Mouse (Mus musculus) lung, embryonic 16.5 days (tissue): ENCODE data around the gene Rnf11. TPM values are rescaled to one million over a fixed set of nuclear protein-coding genes. Genes with fewer than 3 reads are reported as not detected.

Experiments
- ATAC-seq: fragments of 200-750 bp; cut with Nextera tagmentation; 2 replicates; pipeline ENCODE4 v1.8.0; 2017; ENCODE audit warnings: low read depth, mild to moderate bottlenecking, moderate library complexity
- H3K27ac ChIP-seq: fragments of 300-500 bp; sonication (generic); 2 replicates; pipeline ENCODE4 v1.5.1; 2014; ENCODE audit warnings: mild to moderate bottlenecking, control low read depth, low read length
- H3K27me3 ChIP-seq: fragments of 300-500 bp; sonication (generic); 2 replicates; pipeline ENCODE4 v1.6.1; 2014; ENCODE audit warnings: low read depth, low read length, mixed read lengths; ENCODE audit not compliant: control insufficient read depth, insufficient read depth
- H3K36me3 ChIP-seq: fragments of 300-500 bp; sonication (generic); 2 replicates; pipeline ENCODE4 v1.6.1; 2014; ENCODE audit warnings: low read length; ENCODE audit not compliant: control insufficient read depth, insufficient read depth
- H3K4me1 ChIP-seq: fragments of 300-500 bp; sonication (generic); replicated peaks from 2 replicates; pipeline ENCODE4 v1.6.1; 2014; ENCODE audit warnings: low read length, mixed read lengths; ENCODE audit not compliant: control insufficient read depth, insufficient read depth
- H3K4me2 ChIP-seq: fragments of 300-500 bp; sonication (generic); 2 replicates; pipeline ENCODE4 v1.6.1; 2014; ENCODE audit warnings: low read depth, low read length, control low read depth
- H3K4me3 ChIP-seq: fragments of 300-500 bp; sonication (generic); 2 replicates; pipeline ENCODE4 v1.5.1; 2014; ENCODE audit warnings: mild to moderate bottlenecking, low read length, control low read depth
- H3K9ac ChIP-seq: fragments of 300-500 bp; sonication (generic); 2 replicates; pipeline ENCODE4 v1.6.1; 2014; ENCODE audit warnings: low read length, control low read depth
- H3K9me3 ChIP-seq: fragments of 300-500 bp; sonication (generic); 2 replicates; pipeline ENCODE4 v1.6.1; 2016; ENCODE audit warnings: low read length; ENCODE audit not compliant: control insufficient read depth
- WGBS: fragments of 180-500 bp; shearing (Covaris S2); extraction: QIAGEN DNeasy Blood & Tissue Kit; methylation state at CpG from one replicate; pipeline ENCODE4 v1.1.7; 2014; 5-methylcytosine and 5-hydroxymethylcytosine counted together
- polyA plus RNA-seq: library from polyadenylated mRNA; unstranded; fragments of >200 nt; fragmentation: Nextera tagmentation; extraction: Ambion mirVana; gene quantifications from 2 replicates; pipeline ENCODE4 v1.2.1, GENCODE M21; 2015

Rnf11 gene
- polyA plus RNA-seq, result 35.9 and 36.2 TPM in 2 replicates

- WGBS, result 51% methylated on average over 3 of the region's 3 CpGs
- H3K36me3 ChIP-seq, result no peaks in the 10 kb centered on the region
- H3K4me3 ChIP-seq, result no peak within 1 kb of the TSS
- no peaks in the 10 kb centered on the region for H3K27me3 ChIP-seq
- ATAC-seq, result no peak
- no peaks in the 10 kb centered on the region for H3K9me3 ChIP-seq
- no peak within 1 kb of the TSS for H3K9ac ChIP-seq
- no peak within 1 kb of the TSS for H3K4me2 ChIP-seq
- no peaks in the 10 kb centered on the region for H3K4me1 ChIP-seq
- H3K27ac ChIP-seq, result no peak within 1 kb of the TSS
Measured at GRCm38 (mm10) chr4:109484621-109485020, at the start of gene Rnf11. Gene Rnf11, minus strand, starts transcription at chr4:109484728.

DNA sequence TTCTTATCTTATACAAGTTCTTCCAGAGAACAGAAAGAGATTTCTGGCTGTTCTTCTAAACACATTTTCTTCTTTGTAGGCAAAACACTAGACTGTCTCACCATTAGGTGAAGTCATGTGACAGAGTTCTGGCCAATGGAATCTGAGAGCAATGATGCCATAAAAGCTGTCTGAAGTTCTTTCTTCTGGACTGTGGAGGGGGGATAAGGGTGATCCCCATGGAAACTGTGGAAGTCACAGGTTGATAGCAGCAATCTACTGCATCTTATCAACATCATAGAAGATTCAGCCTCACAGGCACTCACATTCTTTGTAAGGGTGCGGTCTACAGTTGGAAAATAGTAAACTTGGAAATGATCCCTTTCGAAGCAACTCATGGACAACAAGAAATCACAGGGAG lies 46.6 kb upstream of the Rnf11 start, which contains the start of gene 4930522H14Rik:
Gene 4930522H14Rik (minus strand): TSS at position 187 of the 400 bp plus-strand sequence.
- 94% methylated on average over 2 of the region's 2 CpGs for WGBS
- no peaks in the 10 kb centered on the region for H3K36me3 ChIP-seq
- H3K4me2 ChIP-seq, result no peak within 1 kb of the TSS
- H3K27me3 ChIP-seq, result no peaks in the 10 kb centered on the region
- H3K27ac ChIP-seq, result no peak within 1 kb of the TSS
- no peak within 1 kb of the TSS for H3K4me3 ChIP-seq
- no peak within 1 kb of the TSS for H3K9ac ChIP-seq
- no peaks in the 10 kb centered on the region for H3K9me3 ChIP-seq
- ATAC-seq, result no peak
- peaks cover 3% of the 10 kb centered on the region; the same call in 1 of the 2 replicates for H3K4me1 ChIP-seq

GRCm38 (mm10) chr4:109530245-109530816 lies 45.8 kb upstream of the Rnf11 start:
- H3K9ac ChIP-seq, result no peak overlapping the region
- 70% methylated on average over 15 of the region's 15 CpGs for WGBS
- no peak overlapping the region for H3K27ac ChIP-seq
- no peaks in the 10 kb centered on the region for H3K27me3 ChIP-seq
- H3K4me1 ChIP-seq, result peaks cover 3% of the 10 kb centered on the region; the same call in 1 of the 2 replicates
- no peaks in the 10 kb centered on the region for H3K9me3 ChIP-seq
- H3K36me3 ChIP-seq, result no peaks in the 10 kb centered on the region
- H3K4me2 ChIP-seq, result no peak overlapping the region
- H3K4me3 ChIP-seq, result no peak overlapping the region
- ATAC-seq, result no peak

GRCm38 (mm10) chr4:109504885-109505284 lies 20.4 kb upstream of the Rnf11 start:
- WGBS, result 3% methylated on average over 5 of the region's 5 CpGs
- no peak for ATAC-seq
- Histone ChIP-seq H3K36me3 (no peaks in the 10 kb centered on the region), H3K4me3 (no peak overlapping the region), H3K4me1 (no peaks in the 10 kb centered on the region), H3K4me2 (no peak overlapping the region), H3K9ac (no peak overlapping the region), H3K9me3 (no peaks in the 10 kb centered on the region), H3K27me3 (no peaks in the 10 kb centered on the region), H3K27ac (no peak overlapping the region)

DNA sequence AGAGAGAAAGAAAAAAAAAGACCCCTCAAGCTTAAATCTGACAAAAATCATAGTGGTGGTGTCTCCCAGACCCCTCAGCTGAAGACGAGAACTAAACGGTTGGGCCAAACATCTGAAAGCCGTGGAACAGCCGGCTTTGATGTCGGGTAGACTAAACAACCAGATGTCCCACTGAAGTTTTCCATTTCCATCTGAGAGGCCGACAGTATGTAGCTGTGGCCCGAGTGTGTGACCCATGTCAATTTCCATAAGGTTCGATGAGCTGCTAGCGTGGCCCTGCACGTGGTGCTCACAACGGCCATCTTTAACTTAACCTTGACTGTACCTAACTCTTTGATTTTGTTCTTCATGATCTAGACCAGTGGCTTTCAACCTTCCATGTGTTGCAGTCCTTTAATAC lies 13.9 kb upstream of the Rnf11 start:
- WGBS, result 51% methylated on average over 11 of the region's 11 CpGs
- Histone ChIP-seq H3K4me3 (no peak overlapping the region), H3K27ac (no peak overlapping the region), H3K36me3 (no peaks in the 10 kb centered on the region), H3K9me3 (no peaks in the 10 kb centered on the region), H3K27me3 (no peaks in the 10 kb centered on the region), H3K4me2 (no peak overlapping the region), H3K9ac (no peak overlapping the region), H3K4me1 (no peaks in the 10 kb centered on the region)
- peak; percentile 28; the same call in 1 of the 2 replicates for ATAC-seq

GRCm38 (mm10) chr4:109493581-109493980 lies 9.1 kb upstream of the Rnf11 start:
- H3K4me2 ChIP-seq, result no peak overlapping the region
- ATAC-seq, result no peak
- no peaks in the 10 kb centered on the region for H3K9me3 ChIP-seq
- H3K4me1 ChIP-seq, result no peaks in the 10 kb centered on the region
- no peak overlapping the region for H3K27ac ChIP-seq
- H3K9ac ChIP-seq, result no peak overlapping the region
- no peaks in the 10 kb centered on the region for H3K36me3 ChIP-seq
- H3K27me3 ChIP-seq, result no peaks in the 10 kb centered on the region
- no peak overlapping the region for H3K4me3 ChIP-seq

DNA sequence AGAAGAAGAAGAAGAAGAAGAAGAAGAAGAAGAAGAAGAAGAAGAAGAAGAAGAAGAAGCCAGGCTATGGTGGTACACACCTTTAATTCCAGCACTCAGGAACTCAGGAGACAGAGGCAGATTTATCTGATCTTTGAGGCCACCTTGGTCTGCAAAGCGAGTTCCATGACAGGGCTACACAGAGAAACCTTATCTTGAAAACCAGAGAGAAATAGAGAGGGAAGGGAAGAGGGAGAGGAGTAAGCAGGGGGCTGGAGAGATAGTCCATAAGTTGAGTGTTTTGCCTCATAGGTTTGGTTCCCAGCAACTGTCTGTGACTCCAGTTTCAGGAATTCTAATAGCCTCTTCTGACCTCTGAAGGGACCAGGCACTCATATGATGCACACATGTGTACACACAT lies 4.3 kb upstream of the Rnf11 start:
- ATAC-seq, result no peak
- no peaks in the 10 kb centered on the region for H3K4me1 ChIP-seq
- no peak overlapping the region for H3K4me2 ChIP-seq
- no peaks in the 10 kb centered on the region for H3K36me3 ChIP-seq
- no peak overlapping the region for H3K4me3 ChIP-seq
- no peaks in the 10 kb centered on the region for H3K27me3 ChIP-seq
- H3K9me3 ChIP-seq, result no peaks in the 10 kb centered on the region
- no peak overlapping the region for H3K9ac ChIP-seq
- 50% methylated on average over 1 of the region's 1 CpGs for WGBS
- no peak overlapping the region for H3K27ac ChIP-seq

DNA sequence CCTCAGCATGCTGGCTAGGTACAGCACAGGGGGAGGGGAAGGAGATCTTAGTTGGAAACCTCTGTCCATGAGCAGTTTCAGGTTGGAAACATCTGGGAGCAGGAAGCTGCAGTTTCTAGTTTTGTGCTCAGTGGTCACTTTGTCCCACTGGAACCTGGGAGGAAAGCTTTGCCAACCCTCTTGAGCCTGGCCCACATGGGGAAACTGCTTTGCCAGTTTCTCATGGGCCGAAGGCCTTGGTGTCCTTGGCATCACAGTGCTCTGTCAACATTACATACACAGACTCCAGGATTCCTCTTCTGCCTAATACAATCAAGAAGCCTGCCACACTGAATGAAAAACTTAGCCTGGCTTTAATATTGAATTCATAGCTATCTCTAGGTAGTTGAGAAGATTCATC lies 1.8 kb downstream of the Rnf11 start:
- Histone ChIP-seq H3K36me3 (no peaks in the 10 kb centered on the region), H3K27ac (no peak overlapping the region), H3K4me2 (no peak overlapping the region), H3K9ac (no peak overlapping the region), H3K4me3 (no peak overlapping the region), H3K4me1 (no peaks in the 10 kb centered on the region), H3K27me3 (no peaks in the 10 kb centered on the region), H3K9me3 (no peaks in the 10 kb centered on the region)
- 91% methylated on average over 1 of the region's 1 CpGs for WGBS
- no peak for ATAC-seq

GRCm38 (mm10) chr4:109481424-109481823 lies 3.1 kb downstream of the Rnf11 start:
- Histone ChIP-seq H3K4me3 (no peak overlapping the region), H3K9me3 (no peaks in the 10 kb centered on the region), H3K27me3 (no peaks in the 10 kb centered on the region), H3K27ac (no peak overlapping the region), H3K4me1 (no peaks in the 10 kb centered on the region), H3K4me2 (no peak overlapping the region), H3K36me3 (no peaks in the 10 kb centered on the region), H3K9ac (no peak overlapping the region)
- no peak for ATAC-seq
- 69% methylated on average over 2 of the region's 2 CpGs for WGBS

- no peak for ATAC-seq
Measured at GRCm38 (mm10) chr4:109477454-109477853, 7.1 kb downstream of the Rnf11 start.

More at GRCm38 (mm10) chr4:109477454-109477853, 7.1 kb downstream of the Rnf11 start:
- no peaks in the 10 kb centered on the region for H3K27me3 ChIP-seq
- H3K9me3 ChIP-seq, result no peaks in the 10 kb centered on the region
- no peak overlapping the region for H3K9ac ChIP-seq
- H3K36me3 ChIP-seq, result no peaks in the 10 kb centered on the region
- no peak overlapping the region for H3K4me3 ChIP-seq
- WGBS, result 90% methylated on average over 3 of the region's 3 CpGs
- no peak overlapping the region for H3K4me2 ChIP-seq
- 0 out of 2 replicates have a peak, but pooled peaks cover 4% of the 10 kb centered on the region for H3K4me1 ChIP-seq
- H3K27ac ChIP-seq, result no peak overlapping the region
